Mouse (Mus musculus): Measurements from ENCODE around the gene Hpcal4. TPM values are rescaled to one million over a fixed set of nuclear protein-coding genes. Genes with fewer than 3 reads are reported as not detected.

Gene Hpcal4
- polyA plus RNA-seq, 1 experiment from 2014 or later, result 1.3 TPM

GRCm38 (mm10) chr4:123219720-123220357, 36.8 kb downstream of the Hpcal4 start:
- no peak overlapping the region for H3K9ac ChIP-seq (replicated peaks; ENCODE audit: low read length)
- 63% methylated on average over 15 of the region's 15 CpGs for WGBS
- no peaks in the 10 kb centered on the region for H3K9me3 ChIP-seq (ENCODE audit: low read length)
- no peak overlapping the region for H3K4me2 ChIP-seq (replicated peaks; ENCODE audit: low read depth, low read length)
- no peaks in the 10 kb centered on the region for H3K4me1 ChIP-seq (ENCODE audit: insufficient read depth, low read length)
- no peaks in the 10 kb centered on the region for H3K36me3 ChIP-seq (ENCODE audit: insufficient read depth, low read length)
- H3K4me3 ChIP-seq (ENCODE audit: low read length), result no peak overlapping the region
- peak; percentile 91 for ATAC-seq (ENCODE audit: low FRiP score, low TSS enrichment)
- no peaks in the 10 kb centered on the region for H3K27me3 ChIP-seq (ENCODE audit: insufficient read depth, low read length)
- H3K27ac ChIP-seq (ENCODE audit: low read length), result no peak overlapping the region

- Histone ChIP-seq H3K9ac (replicated peaks; ENCODE audit: low read length) (no peak overlapping the region), H3K36me3 (ENCODE audit: insufficient read depth, low read length) (no peaks in the 10 kb centered on the region), H3K27ac (ENCODE audit: low read length) (no peak overlapping the region), H3K9me3 (ENCODE audit: low read length) (no peaks in the 10 kb centered on the region), H3K27me3 (ENCODE audit: insufficient read depth, low read length) (no peaks in the 10 kb centered on the region), H3K4me3 (ENCODE audit: low read length) (no peak overlapping the region), H3K4me1 (ENCODE audit: insufficient read depth, low read length) (peaks cover 2% of the 10 kb centered on the region), H3K4me2 (replicated peaks; ENCODE audit: low read depth, low read length) (no peak overlapping the region)
- no peak for ATAC-seq (ENCODE audit: low FRiP score, low TSS enrichment)
- WGBS, result 74% methylated on average over 4 of the region's 4 CpGs
These were observed 37.6 kb downstream of the Hpcal4 start for GRCm38 (mm10) chr4:123220637-123221036.

GRCm38 (mm10) chr4:123223309-123223708, 40.3 kb downstream of the Hpcal4 start:
- 65% methylated on average over 3 of the region's 3 CpGs for WGBS
- no peak overlapping the region for H3K9ac ChIP-seq (replicated peaks; ENCODE audit: low read length)

GRCm38 (mm10) chr4:123225718-123226403, 42.8 kb downstream of the Hpcal4 start:
- peak; percentile 31; the same call in 1 of the 2 replicates for ATAC-seq (ENCODE audit: low FRiP score, low TSS enrichment)
- H3K36me3 ChIP-seq (ENCODE audit: insufficient read depth, low read length), result no peaks in the 10 kb centered on the region
- peaks cover 43% of the 10 kb centered on the region for H3K4me1 ChIP-seq (ENCODE audit: insufficient read depth, low read length)
- no peak overlapping the region for H3K9ac ChIP-seq (replicated peaks; ENCODE audit: low read length)
- no peak overlapping the region for H3K27ac ChIP-seq (ENCODE audit: low read length)
- WGBS, result 34% methylated on average over 10 of the region's 10 CpGs
- no peak overlapping the region for H3K4me3 ChIP-seq (ENCODE audit: low read length)
- H3K9me3 ChIP-seq (ENCODE audit: low read length), result no peaks in the 10 kb centered on the region
- no peak overlapping the region for H3K4me2 ChIP-seq (replicated peaks; ENCODE audit: low read depth, low read length)
- H3K27me3 ChIP-seq (ENCODE audit: insufficient read depth, low read length), result no peaks in the 10 kb centered on the region

More at GRCm38 (mm10) chr4:123223309-123223708, 40.3 kb downstream of the Hpcal4 start:
- Histone ChIP-seq H3K4me1 (ENCODE audit: insufficient read depth, low read length) (peaks cover 29% of the 10 kb centered on the region), H3K9me3 (ENCODE audit: low read length) (no peaks in the 10 kb centered on the region), H3K36me3 (ENCODE audit: insufficient read depth, low read length) (no peaks in the 10 kb centered on the region), H3K27ac (ENCODE audit: low read length) (no peak overlapping the region), H3K4me3 (ENCODE audit: low read length) (no peak overlapping the region), H3K27me3 (ENCODE audit: insufficient read depth, low read length) (no peaks in the 10 kb centered on the region), H3K4me2 (replicated peaks; ENCODE audit: low read depth, low read length) (no peak overlapping the region)
- ATAC-seq (ENCODE audit: low FRiP score, low TSS enrichment), result no peak

GRCm38 (mm10) chr4:123227707-123228106, 44.7 kb downstream of the Hpcal4 start:
- no peak overlapping the region for H3K4me3 ChIP-seq (ENCODE audit: low read length)
- no peak overlapping the region for H3K4me2 ChIP-seq (replicated peaks; ENCODE audit: low read depth, low read length)
- H3K4me1 ChIP-seq (ENCODE audit: insufficient read depth, low read length), result peaks cover 51% of the 10 kb centered on the region
- no peaks in the 10 kb centered on the region for H3K36me3 ChIP-seq (ENCODE audit: insufficient read depth, low read length)
- no peaks in the 10 kb centered on the region for H3K9me3 ChIP-seq (ENCODE audit: low read length)
- 0 out of 2 replicates have a peak overlapping the region, but pooled peaks have one; percentile 21 for H3K27ac ChIP-seq (ENCODE audit: low read length)
- no peak overlapping the region for H3K9ac ChIP-seq (replicated peaks; ENCODE audit: low read length)
- 27% methylated on average over 4 of the region's 4 CpGs for WGBS
- ATAC-seq (ENCODE audit: low FRiP score, low TSS enrichment), result no peak; the same call in 1 of the 2 replicates
- no peaks in the 10 kb centered on the region for H3K27me3 ChIP-seq (ENCODE audit: insufficient read depth, low read length)

GRCm38 (mm10) chr4:123228270-123228669, 45.2 kb downstream of the Hpcal4 start:
- peaks cover 57% of the 10 kb centered on the region for H3K4me1 ChIP-seq (ENCODE audit: insufficient read depth, low read length)
- H3K36me3 ChIP-seq (ENCODE audit: insufficient read depth, low read length), result no peaks in the 10 kb centered on the region
- H3K4me2 ChIP-seq (replicated peaks; ENCODE audit: low read depth, low read length), result no peak overlapping the region
- no peak overlapping the region for H3K9ac ChIP-seq (replicated peaks; ENCODE audit: low read length)
- 0 out of 2 replicates have a peak overlapping the region, but pooled peaks have one; percentile 21 for H3K27ac ChIP-seq (ENCODE audit: low read length)
- H3K27me3 ChIP-seq (ENCODE audit: insufficient read depth, low read length), result no peaks in the 10 kb centered on the region
- H3K9me3 ChIP-seq (ENCODE audit: low read length), result no peaks in the 10 kb centered on the region
- ATAC-seq (ENCODE audit: low FRiP score, low TSS enrichment), result peak; percentile 32
- H3K4me3 ChIP-seq (ENCODE audit: low read length), result no peak overlapping the region
- 17% methylated on average over 2 of the region's 2 CpGs for WGBS

- Histone ChIP-seq H3K9me3 (ENCODE audit: low read length) (no peaks in the 10 kb centered on the region), H3K4me2 (replicated peaks; ENCODE audit: low read depth, low read length) (no peak overlapping the region), H3K4me1 (ENCODE audit: insufficient read depth, low read length) (peaks cover 61% of the 10 kb centered on the region), H3K27ac (ENCODE audit: low read length) (no peak overlapping the region), H3K27me3 (ENCODE audit: insufficient read depth, low read length) (no peaks in the 10 kb centered on the region), H3K4me3 (ENCODE audit: low read length) (no peak overlapping the region), H3K9ac (replicated peaks; ENCODE audit: low read length) (no peak overlapping the region), H3K36me3 (ENCODE audit: insufficient read depth, low read length) (no peaks in the 10 kb centered on the region)
- WGBS, result 23% methylated on average over 11 of the region's 11 CpGs
- no peak for ATAC-seq (ENCODE audit: low FRiP score, low TSS enrichment)
These were observed 46.1 kb downstream of the Hpcal4 start for GRCm38 (mm10) chr4:123229166-123229565.

GRCm38 (mm10) chr4:123232841-123233240, 49.8 kb downstream of the Hpcal4 start:
- peak overlapping the region; percentile 88 for H3K27ac ChIP-seq (ENCODE audit: low read length)
- H3K4me3 ChIP-seq (ENCODE audit: low read length), result peak overlapping the region; percentile 51; the same call in 1 of the 2 replicates
- peaks cover 72% of the 10 kb centered on the region for H3K4me1 ChIP-seq (ENCODE audit: insufficient read depth, low read length)
- H3K27me3 ChIP-seq (ENCODE audit: insufficient read depth, low read length), result no peaks in the 10 kb centered on the region
- WGBS, result 38% methylated on average over 3 of the region's 3 CpGs
- H3K36me3 ChIP-seq (ENCODE audit: insufficient read depth, low read length), result no peaks in the 10 kb centered on the region
- peak overlapping the region; percentile 60 for H3K4me2 ChIP-seq (replicated peaks; ENCODE audit: low read depth, low read length)
- H3K9me3 ChIP-seq (ENCODE audit: low read length), result no peaks in the 10 kb centered on the region
- no peak for ATAC-seq (ENCODE audit: low FRiP score, low TSS enrichment)
- 0 out of 2 replicates have a peak overlapping the region, but pooled peaks have one; percentile 2 for H3K9ac ChIP-seq (replicated peaks; ENCODE audit: low read length)

- no peaks in the 10 kb centered on the region for H3K9me3 ChIP-seq (ENCODE audit: low read length)
- peaks cover 72% of the 10 kb centered on the region for H3K4me1 ChIP-seq (ENCODE audit: insufficient read depth, low read length)
- H3K36me3 ChIP-seq (ENCODE audit: insufficient read depth, low read length), result no peaks in the 10 kb centered on the region
- no peaks in the 10 kb centered on the region for H3K27me3 ChIP-seq (ENCODE audit: insufficient read depth, low read length)
- ATAC-seq (ENCODE audit: low FRiP score, low TSS enrichment), result peak; percentile 92
- H3K4me2 ChIP-seq (replicated peaks; ENCODE audit: low read depth, low read length), result peak within 1 kb of the TSS; percentile 60
- peak within 1 kb of the TSS; percentile 63 for H3K9ac ChIP-seq (replicated peaks; ENCODE audit: low read length)
- 2% methylated on average over 50 of the region's 52 CpGs for WGBS
- peak within 1 kb of the TSS; percentile 88 for H3K27ac ChIP-seq (ENCODE audit: low read length)
- H3K4me3 ChIP-seq (ENCODE audit: low read length), result peak within 1 kb of the TSS; percentile 51
These were observed 50.6 kb downstream of the Hpcal4 start, which contains the start of gene Heyl for GRCm38 (mm10) chr4:123233492-123234084. Gene Heyl (plus strand): TSS chr4:123233556.

All from kidney, embryonic 16.5 days (tissue).